Mouse (Mus musculus) neural tube, embryonic 13.5 days (tissue): ENCODE results near the gene Tecta. TPM values are rescaled to one million over a fixed set of nuclear protein-coding genes. Genes with fewer than 3 reads are reported as not detected.

Source experiments
- ATAC-seq: fragments of 200-750 bp; cut with Nextera tagmentation; 2 replicates; pipeline ENCODE4 v1.8.0; 2017; ENCODE audit warnings: low read depth, mild to moderate bottlenecking, moderate TSS enrichment, moderate library complexity
- H3K27ac ChIP-seq: fragments of 300-500 bp; sonication (generic); replicated peaks from 2 replicates; pipeline ENCODE4 v1.5.1; 2015; ENCODE audit warnings: moderate library complexity, mild to moderate bottlenecking, inconsistent platforms
- H3K27me3 ChIP-seq: fragments of 300-500 bp; sonication (generic); 2 replicates; pipeline ENCODE4 v1.6.1; 2015; ENCODE audit warnings: mild to moderate bottlenecking, inconsistent platforms
- H3K36me3 ChIP-seq: fragments of 300-500 bp; sonication (generic); 2 replicates; pipeline ENCODE4 v1.6.1; 2015; ENCODE audit warnings: mild to moderate bottlenecking, inconsistent platforms
- H3K4me1 ChIP-seq: fragments of 300-500 bp; sonication (generic); replicated peaks from 2 replicates; pipeline ENCODE4 v1.6.1; 2015; ENCODE audit warnings: inconsistent platforms
- H3K4me2 ChIP-seq: fragments of 300-500 bp; sonication (generic); 2 replicates; pipeline ENCODE4 v1.6.1; 2015; ENCODE audit warnings: inconsistent platforms, mild to moderate bottlenecking, moderate library complexity
- H3K4me3 ChIP-seq: fragments of 300-500 bp; sonication (generic); 2 replicates; pipeline ENCODE4 v1.5.1; 2015; ENCODE audit warnings: mild to moderate bottlenecking, inconsistent platforms
- H3K9ac ChIP-seq: fragments of 300-500 bp; sonication (generic); 2 replicates; pipeline ENCODE4 v1.6.1; 2015; ENCODE audit warnings: moderate library complexity, mild to moderate bottlenecking, inconsistent platforms
- H3K9me3 ChIP-seq: fragments of 300-500 bp; sonication (generic); 2 replicates; pipeline ENCODE4 v1.6.1; 2016; ENCODE audit warnings: inconsistent platforms
- WGBS: fragments of 180-500 bp; shearing (Covaris S2); methylation state at CpG from one replicate; pipeline ENCODE4 v1.1.7; 2015; 5-methylcytosine and 5-hydroxymethylcytosine counted together
- polyA plus RNA-seq: library from polyadenylated mRNA; unstranded; fragments of >200 nt; fragmentation: Nextera tagmentation; extraction: Ambion mirVana; gene quantifications from 2 replicates; pipeline ENCODE4 v1.2.1, GENCODE M21; 2015

The Tecta gene
- polyA plus RNA-seq, 1 experiment from 2014 or later, result 0.74 TPM

DNA sequence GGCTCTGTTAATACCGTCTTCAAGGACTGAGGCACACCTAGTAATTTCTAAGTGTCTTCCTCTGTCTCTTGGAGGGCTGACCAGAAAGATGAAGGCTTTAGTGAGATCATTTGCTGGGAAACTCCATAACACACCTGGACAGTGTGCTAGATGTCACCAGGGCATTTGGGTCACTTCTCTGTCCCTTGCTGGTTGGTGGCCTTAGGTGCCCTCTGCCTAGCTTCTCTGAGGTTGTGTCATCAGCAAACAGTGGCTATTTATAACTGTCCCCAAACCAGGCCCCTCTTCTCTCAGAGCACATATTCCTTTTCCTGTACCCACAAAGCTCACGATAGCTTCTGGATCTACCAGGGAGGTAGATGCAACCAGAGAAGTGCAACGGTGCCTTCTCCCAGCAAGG is 64.8 kb downstream of the Tecta start:
- H3K4me3 ChIP-seq, result no peak overlapping the region
- H3K27ac ChIP-seq, result no peak overlapping the region

DNA sequence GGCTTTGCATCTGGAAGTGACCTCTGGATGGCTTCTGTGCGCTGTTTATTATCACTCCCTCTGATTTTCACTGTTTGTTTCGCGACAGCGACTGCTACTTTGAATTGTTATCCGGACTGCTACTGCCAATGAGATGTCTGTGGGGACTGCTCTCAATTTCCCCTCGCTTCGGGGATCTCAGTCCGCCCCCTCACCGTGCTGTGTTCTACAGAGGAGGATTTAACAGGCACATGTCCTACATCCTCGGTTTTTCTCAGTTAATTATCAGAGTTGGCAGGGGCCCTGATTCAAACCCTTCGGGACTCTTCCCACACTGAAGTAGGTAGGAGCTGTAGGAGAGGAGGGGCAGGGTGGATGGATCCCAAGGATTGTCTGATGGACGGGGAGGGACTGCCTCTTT is 67.0 kb downstream of the Tecta start:
- H3K36me3 ChIP-seq, result no peaks in the 10 kb centered on the region
- H3K4me2 ChIP-seq, result no peak overlapping the region
- 69% methylated on average over 12 of the region's 12 CpGs for WGBS
- no peaks in the 10 kb centered on the region for H3K27me3 ChIP-seq
- H3K27ac ChIP-seq, result no peak overlapping the region
- H3K4me3 ChIP-seq, result no peak overlapping the region
- no peaks in the 10 kb centered on the region for H3K9me3 ChIP-seq
- peaks cover 22% of the 10 kb centered on the region; the same call in 1 of the 2 replicates for H3K4me1 ChIP-seq
- no peak overlapping the region for H3K9ac ChIP-seq
- no peak for ATAC-seq

More for the DNA sequence above, 64.8 kb downstream of the Tecta start:
- H3K4me1 ChIP-seq, result peaks cover 23% of the 10 kb centered on the region; the same call in 1 of the 2 replicates
- no peak overlapping the region for H3K4me2 ChIP-seq
- WGBS, result 90% methylated on average over 3 of the region's 3 CpGs
- ATAC-seq, result no peak
- H3K27me3 ChIP-seq, result no peaks in the 10 kb centered on the region
- H3K36me3 ChIP-seq, result no peaks in the 10 kb centered on the region
- no peak overlapping the region for H3K9ac ChIP-seq
- H3K9me3 ChIP-seq, result no peaks in the 10 kb centered on the region

DNA sequence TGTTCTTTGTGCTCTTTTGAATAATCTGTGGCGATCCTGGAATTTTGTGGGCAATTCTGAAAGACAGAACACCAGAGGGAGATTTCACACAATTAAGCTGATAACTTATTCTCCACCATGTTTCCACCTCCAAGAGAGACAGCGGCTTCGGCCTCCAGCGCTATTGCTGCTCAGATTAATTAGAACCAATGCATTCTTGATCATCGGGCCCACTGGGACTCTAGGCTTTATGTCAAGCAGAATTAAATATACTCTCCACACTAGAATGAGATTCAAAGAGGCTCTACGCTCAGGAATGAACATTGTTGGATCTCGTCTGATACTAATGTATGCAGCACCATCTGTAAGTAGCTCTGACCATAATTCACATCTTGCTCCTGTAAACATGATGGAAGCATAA is 68.4 kb downstream of the Tecta start:
- 53% methylated on average over 7 of the region's 7 CpGs for WGBS
- ATAC-seq, result no peak

DNA sequence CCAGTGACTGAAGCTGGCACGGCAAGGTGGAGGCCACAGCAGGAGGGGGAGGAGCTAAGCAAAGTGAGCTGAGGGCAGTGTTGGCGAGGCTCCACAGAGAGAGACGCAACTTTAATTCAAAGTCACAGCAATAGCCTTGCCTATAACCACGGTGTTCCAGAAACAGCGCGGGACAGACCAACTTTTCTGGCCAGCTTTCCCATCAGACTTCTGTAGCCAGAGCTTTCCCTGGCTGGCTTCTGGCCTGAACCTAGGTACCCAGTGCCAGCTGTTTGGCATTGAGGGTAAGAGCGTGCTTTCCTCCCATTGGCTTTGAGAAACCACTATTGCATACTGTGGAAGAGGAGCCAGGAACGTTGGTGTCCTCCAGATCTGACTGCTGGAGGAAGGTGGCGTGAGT is 70.0 kb downstream of the Tecta start:
- Histone ChIP-seq H3K4me3 (no peak overlapping the region), H3K27me3 (peaks cover 8% of the 10 kb centered on the region), H3K4me1 (peaks cover 24% of the 10 kb centered on the region; the same call in 1 of the 2 replicates), H3K36me3 (no peaks in the 10 kb centered on the region), H3K27ac (no peak overlapping the region), H3K9me3 (no peaks in the 10 kb centered on the region), H3K9ac (no peak overlapping the region), H3K4me2 (no peak overlapping the region)
- WGBS, result 81% methylated on average over 9 of the region's 9 CpGs
- no peak for ATAC-seq

More for the DNA sequence above, 68.4 kb downstream of the Tecta start:
- peaks cover 24% of the 10 kb centered on the region; the same call in 1 of the 2 replicates for H3K4me1 ChIP-seq
- no peaks in the 10 kb centered on the region for H3K9me3 ChIP-seq
- 0 out of 2 replicates have a peak, but pooled peaks cover 3% of the 10 kb centered on the region for H3K27me3 ChIP-seq
- H3K4me2 ChIP-seq, result no peak overlapping the region
- no peak overlapping the region for H3K9ac ChIP-seq
- H3K27ac ChIP-seq, result no peak overlapping the region
- H3K4me3 ChIP-seq, result no peak overlapping the region
- no peaks in the 10 kb centered on the region for H3K36me3 ChIP-seq

DNA sequence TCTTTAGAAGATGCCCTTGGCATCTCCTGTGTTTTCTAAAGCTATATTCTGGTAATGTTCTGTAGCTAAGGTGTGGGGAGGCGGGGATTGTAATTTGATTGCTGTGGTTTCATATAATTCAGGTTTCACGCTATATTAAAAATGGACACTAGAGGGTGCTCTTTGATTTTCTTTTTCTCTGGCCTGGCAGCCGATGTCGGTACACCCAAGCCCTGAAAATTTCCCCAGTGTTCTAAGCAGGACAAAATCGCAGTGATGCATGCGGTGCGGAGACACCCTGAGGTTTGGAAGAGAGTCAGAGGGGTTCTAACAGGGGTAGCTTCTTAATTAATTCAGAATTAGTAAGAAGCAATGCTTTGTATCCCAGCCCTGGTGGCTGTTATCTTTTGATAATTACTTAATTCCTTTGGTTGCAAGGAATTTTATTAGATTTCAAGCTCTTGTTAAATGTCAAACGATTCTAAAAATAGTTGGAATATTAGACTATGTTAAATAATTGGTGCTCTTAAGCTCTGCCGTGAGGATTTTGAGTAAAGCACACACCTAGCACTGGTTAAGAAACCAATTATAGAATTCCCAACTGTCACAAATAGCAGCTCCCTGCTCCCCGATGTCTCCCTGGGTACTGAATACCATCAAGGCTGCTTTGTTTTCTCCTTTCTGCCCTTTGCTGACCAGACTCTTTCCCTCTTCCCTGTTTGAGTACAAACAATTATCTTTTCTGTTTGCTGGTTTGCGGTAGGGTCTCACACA is 72.9 kb downstream of the Tecta start:
- ATAC-seq, result peak; percentile 82; the same call in 1 of the 2 replicates
- Histone ChIP-seq H3K27me3 (peaks cover 9% of the 10 kb centered on the region), H3K9ac (peak overlapping the region; percentile 41; the same call in 1 of the 2 replicates), H3K9me3 (no peaks in the 10 kb centered on the region), H3K4me2 (no peak overlapping the region), H3K27ac (no peak overlapping the region), H3K36me3 (no peaks in the 10 kb centered on the region), H3K4me1 (0 out of 2 replicates have a peak, but pooled peaks cover 12% of the 10 kb centered on the region), H3K4me3 (no peak overlapping the region)
- 28% methylated on average over 11 of the region's 11 CpGs for whole genome bisulfite sequencing

DNA sequence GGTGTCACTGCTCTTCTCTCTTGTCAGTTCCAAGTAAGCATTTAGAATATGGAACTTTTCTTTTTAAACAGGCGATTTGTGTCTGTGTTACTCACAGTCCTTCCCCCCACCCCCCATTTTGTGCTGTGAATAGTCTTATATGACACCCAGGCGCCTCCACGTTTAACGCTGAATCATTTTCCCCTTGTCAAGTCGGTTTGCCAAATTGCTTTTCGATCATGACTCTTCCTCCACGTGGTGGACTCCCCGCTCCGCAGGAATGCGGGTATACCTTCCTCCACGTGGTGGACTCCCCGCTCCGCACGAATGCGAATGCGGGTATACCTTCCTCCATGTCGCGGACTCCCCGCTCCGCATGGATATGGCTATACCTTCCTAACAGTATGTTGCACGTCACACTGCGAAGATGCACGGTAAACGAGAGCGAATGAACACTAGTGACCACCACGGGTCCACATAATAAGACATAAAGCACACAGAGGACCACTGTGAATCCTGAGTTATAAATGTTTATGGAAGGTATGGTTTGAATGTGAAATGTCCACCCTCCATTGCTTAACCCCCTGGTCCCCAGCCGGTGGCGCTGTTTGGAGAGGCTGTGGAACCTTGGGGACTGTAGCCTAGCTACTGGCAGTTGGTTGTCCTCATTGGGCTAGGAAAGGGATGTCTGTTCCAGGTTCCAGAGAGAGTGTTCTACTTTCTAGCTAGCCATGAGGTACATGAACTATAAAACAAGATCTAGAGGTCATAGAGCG is 74.9 kb downstream of the Tecta start:
- H3K9me3 ChIP-seq, result no peaks in the 10 kb centered on the region
- peak overlapping the region; percentile 27 for H3K4me2 ChIP-seq
- peaks cover 9% of the 10 kb centered on the region for H3K27me3 ChIP-seq
- H3K27ac ChIP-seq, result no peak overlapping the region
- 0 out of 2 replicates have a peak, but pooled peaks cover 6% of the 10 kb centered on the region for H3K4me1 ChIP-seq
- H3K9ac ChIP-seq, result no peak overlapping the region
- no peaks in the 10 kb centered on the region for H3K36me3 ChIP-seq
- H3K4me3 ChIP-seq, result no peak overlapping the region
- 49% methylated on average over 29 of the region's 29 CpGs for WGBS
- ATAC-seq, result no peak

DNA sequence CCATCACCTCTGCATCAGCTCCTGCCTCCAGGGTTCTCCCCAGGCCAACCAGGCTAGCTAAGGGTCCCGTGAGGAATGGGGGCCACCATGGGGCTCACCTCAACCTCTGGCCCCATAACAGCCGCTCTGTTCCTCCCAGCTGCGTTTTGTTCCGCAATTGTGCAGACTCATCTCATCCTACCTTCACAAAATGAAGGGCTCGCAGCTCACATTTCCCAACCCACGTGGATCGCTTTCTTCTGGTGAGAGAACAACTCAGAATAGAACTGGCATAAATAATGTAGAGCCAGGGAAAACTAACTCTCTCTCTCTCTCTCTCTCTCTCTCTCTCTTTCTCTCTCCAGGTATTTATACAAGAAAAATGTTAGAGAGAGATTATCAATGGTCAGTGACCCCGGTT is 76.5 kb downstream of the Tecta start:
- WGBS, result 89% methylated on average over 8 of the region's 8 CpGs
- Histone ChIP-seq H3K9ac (no peak overlapping the region), H3K4me1 (peaks cover 6% of the 10 kb centered on the region; the same call in 1 of the 2 replicates), H3K27ac (no peak overlapping the region), H3K9me3 (no peaks in the 10 kb centered on the region), H3K27me3 (peaks cover 9% of the 10 kb centered on the region), H3K36me3 (no peaks in the 10 kb centered on the region), H3K4me3 (no peak overlapping the region), H3K4me2 (no peak overlapping the region)
- ATAC-seq, result no peak

DNA sequence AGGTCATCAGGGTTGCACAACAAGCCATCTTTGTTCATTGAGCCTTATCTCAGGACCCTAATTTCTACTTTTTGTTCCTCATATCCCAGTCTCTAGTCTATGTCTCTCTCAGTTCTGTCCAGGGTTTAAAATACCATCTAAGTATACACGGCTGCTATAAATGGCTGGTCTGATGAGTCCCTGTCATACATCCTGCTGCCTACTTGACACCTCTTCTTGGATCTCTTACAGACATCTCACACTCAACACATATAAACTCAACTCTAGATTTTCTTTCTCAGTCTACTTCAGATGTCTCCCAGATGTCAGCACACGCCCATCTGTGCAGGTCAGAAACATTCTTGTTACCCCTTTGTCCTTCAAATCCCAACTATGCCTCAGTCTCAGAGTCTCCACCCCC is 78.3 kb downstream of the Tecta start:
- H3K27me3 ChIP-seq, result peaks cover 5% of the 10 kb centered on the region
- WGBS, result 84% methylated on average over 2 of the region's 2 CpGs
- H3K4me1 ChIP-seq, result no peaks in the 10 kb centered on the region; the same call in 1 of the 2 replicates
- no peak for ATAC-seq
- H3K4me2 ChIP-seq, result no peak overlapping the region
- no peak overlapping the region for H3K4me3 ChIP-seq
- no peak overlapping the region for H3K27ac ChIP-seq
- no peaks in the 10 kb centered on the region for H3K36me3 ChIP-seq
- no peak overlapping the region for H3K9ac ChIP-seq
- H3K9me3 ChIP-seq, result no peaks in the 10 kb centered on the region

DNA sequence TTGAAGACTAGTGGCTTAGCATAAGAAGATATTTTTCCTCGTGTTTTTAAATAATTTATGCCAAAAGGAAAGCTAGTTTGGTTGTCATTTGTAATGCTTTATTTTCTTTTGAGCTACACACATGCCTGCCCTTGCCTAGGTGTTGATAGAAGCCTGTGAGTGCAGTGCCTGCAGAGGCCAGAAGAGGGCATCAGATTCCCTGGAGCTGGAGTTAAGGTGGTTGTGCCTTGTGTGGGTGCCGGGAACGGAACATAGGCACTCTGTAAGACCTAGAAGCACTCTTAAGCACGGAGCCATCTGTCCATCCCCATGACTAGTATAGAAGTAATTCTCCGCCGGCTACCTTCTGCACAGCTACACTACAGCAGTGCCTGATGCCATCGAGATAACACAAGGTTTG is 79.1 kb downstream of the Tecta start:
- peak overlapping the region; percentile 43; the same call in 1 of the 2 replicates for H3K27ac ChIP-seq
- no peak for ATAC-seq
- no peak overlapping the region for H3K4me3 ChIP-seq
- H3K9ac ChIP-seq, result no peak overlapping the region
- 91% methylated on average over 7 of the region's 7 CpGs for WGBS
- H3K36me3 ChIP-seq, result no peaks in the 10 kb centered on the region
- H3K4me2 ChIP-seq, result no peak overlapping the region
- H3K4me1 ChIP-seq, result no peaks in the 10 kb centered on the region; the same call in 1 of the 2 replicates
- H3K9me3 ChIP-seq, result no peaks in the 10 kb centered on the region
- H3K27me3 ChIP-seq, result peaks cover 5% of the 10 kb centered on the region

DNA sequence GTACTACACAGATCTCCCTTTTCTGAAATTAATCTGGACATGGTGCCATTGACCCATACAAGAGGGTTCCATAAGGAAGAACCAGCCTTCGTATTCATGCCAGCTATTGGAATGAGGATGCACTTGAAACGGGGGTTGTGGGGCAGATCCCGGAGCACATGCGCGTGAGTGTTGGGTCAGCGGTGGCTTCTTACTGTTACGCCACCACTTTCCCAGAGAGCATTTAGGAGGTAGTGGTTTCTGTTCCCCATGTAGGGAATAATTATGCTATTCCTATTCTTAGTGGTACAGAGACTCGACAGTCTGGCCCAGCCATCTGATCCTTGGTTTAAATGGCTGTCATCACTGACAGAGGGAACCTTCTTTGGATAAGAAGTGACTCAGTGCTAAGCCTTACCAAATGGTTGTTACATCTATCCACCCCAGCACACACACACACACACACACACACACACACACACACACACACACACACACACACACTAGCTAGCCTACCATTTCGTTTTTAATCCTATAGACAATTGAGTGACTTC is 81.2 kb downstream of the Tecta start:
- Histone ChIP-seq H3K9me3 (no peaks in the 10 kb centered on the region), H3K9ac (no peak overlapping the region), H3K27ac (no peak overlapping the region), H3K4me3 (no peak overlapping the region), H3K4me2 (no peak overlapping the region), H3K27me3 (no peaks in the 10 kb centered on the region), H3K36me3 (no peaks in the 10 kb centered on the region), H3K4me1 (no peaks in the 10 kb centered on the region; the same call in 1 of the 2 replicates)
- 86% methylated on average over 9 of the region's 9 CpGs for WGBS
- no peak for ATAC-seq

DNA sequence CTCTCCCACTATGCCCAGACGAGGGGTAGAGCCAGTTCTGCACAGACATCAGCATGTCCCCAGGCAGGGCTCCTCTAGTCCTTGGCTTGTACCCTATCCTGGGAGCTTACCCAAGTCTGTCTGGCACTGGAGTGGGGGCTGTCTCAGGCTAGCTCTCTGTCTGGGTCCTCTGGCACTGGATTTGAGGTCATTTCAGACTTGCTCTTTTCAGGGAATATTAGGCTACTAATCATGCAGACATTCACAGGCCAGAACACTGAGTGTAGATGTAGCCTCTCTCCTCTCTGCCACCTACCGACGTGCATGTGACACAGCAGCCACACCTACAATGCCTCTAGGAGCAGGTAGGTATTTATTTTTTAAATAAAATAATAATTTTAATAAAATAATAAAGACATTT is 82.4 kb downstream of the Tecta start:
- no peak overlapping the region for H3K4me2 ChIP-seq
- WGBS, result 57% methylated on average over 3 of the region's 3 CpGs
- H3K4me1 ChIP-seq, result no peaks in the 10 kb centered on the region; the same call in 1 of the 2 replicates

DNA sequence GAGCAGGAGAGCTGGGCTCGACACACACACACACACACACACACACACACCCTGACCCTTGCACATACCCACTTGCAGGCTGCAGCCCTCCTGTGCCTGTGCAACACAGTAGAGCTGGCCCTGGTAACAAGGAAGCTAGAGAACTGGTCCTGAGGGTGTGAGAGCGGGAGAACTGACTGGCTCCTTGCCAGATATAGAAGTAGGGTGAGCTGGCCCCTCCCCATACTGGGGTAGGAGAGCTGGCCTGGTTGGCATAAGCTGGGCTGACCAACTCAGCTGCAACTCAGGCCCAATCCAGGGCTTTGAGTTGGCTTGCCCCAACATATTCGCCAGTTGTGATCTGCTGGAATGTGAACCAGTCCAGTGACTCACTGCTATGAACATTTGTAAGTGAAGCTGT is 83.9 kb downstream of the Tecta start:
- Histone ChIP-seq H3K36me3 (no peaks in the 10 kb centered on the region), H3K9ac (no peak overlapping the region), H3K27ac (no peak overlapping the region), H3K27me3 (no peaks in the 10 kb centered on the region), H3K4me2 (no peak overlapping the region), H3K9me3 (no peaks in the 10 kb centered on the region), H3K4me1 (no peaks in the 10 kb centered on the region; the same call in 1 of the 2 replicates), H3K4me3 (no peak overlapping the region)
- ATAC-seq, result no peak
- WGBS, result 74% methylated on average over 3 of the region's 3 CpGs

More for the DNA sequence above, 82.4 kb downstream of the Tecta start:
- Histone ChIP-seq H3K27me3 (no peaks in the 10 kb centered on the region), H3K9me3 (no peaks in the 10 kb centered on the region), H3K9ac (no peak overlapping the region), H3K27ac (no peak overlapping the region), H3K4me3 (no peak overlapping the region), H3K36me3 (no peaks in the 10 kb centered on the region)
- no peak for ATAC-seq
